In genomic region chr4:95230461-95230860, GRCm38 (mm10) we compare ENCODE assay signal across 25 mouse cellular contexts.
A peak's percentile ranks its signal among the peaks of the same experiment; 100 is the strongest.
DNase-seq lines count a peak whose midpoint lies in the region; ATAC-seq lines count a peak whose summit lies in the region.
"Had no signal": no experiment of that assay in that cellular context is flagged by ENCODE, and none has a peak within 500 bp of the region (broad histone marks: within the 10 kb centered on the region; RNA-seq: fewer than 3 reads in every experiment).

No protein-coding gene starts in this region.

- H3K4me2 ChIP-seq in liver, embryonic 16.5 days (ENCODE audit: low read depth, low read length) = no peak overlapping the region
- no peak overlapping the region for H3K4me2 ChIP-seq in liver, embryonic 12.5 days
- no peak overlapping the region for H3K4me2 ChIP-seq in forebrain, embryonic 12.5 days
- H3K4me2 ChIP-seq: forebrain, embryonic 13.5 days; hindbrain, embryonic 12.5 days; midbrain, embryonic 12.5 days; neural tube, embryonic 15.5 days; stomach, embryonic 15.5 days had no signal

- H3K27me3 ChIP-seq in liver, embryonic 16.5 days (ENCODE audit: control insufficient read depth, insufficient read depth, low read depth, low read length) = no peaks in the 10 kb centered on the region
- no peaks in the 10 kb centered on the region for H3K27me3 ChIP-seq in liver, embryonic 12.5 days (replicated peaks)
- H3K27me3 ChIP-seq in forebrain, embryonic 12.5 days = no peaks in the 10 kb centered on the region
- H3K27me3 ChIP-seq: forebrain, embryonic 13.5 days; hindbrain, embryonic 12.5 days; midbrain, embryonic 12.5 days; neural tube, embryonic 15.5 days; stomach, embryonic 15.5 days had no signal

- peak; percentile 94 for DNase-seq in heart, adult 11 months
- DNase-seq in heart, postnatal 25 days (ENCODE audit: low spot score) = no peak
- no peak for DNase-seq in kidney, adult 9 months
- DNase-seq: adrenal gland, postnatal 14 days; cerebellum, adult 18-20 months; gastrocnemius, postnatal 10 days; kidney, adult 8-10 months; kidney, postnatal 4 days; layer of hippocampus, postnatal 36 days; lung, postnatal 14 days; right cerebral cortex, postnatal 25 days; thymus, adult 2 months had no signal

- no peaks in the 10 kb centered on the region for H3K4me1 ChIP-seq in liver, embryonic 16.5 days (ENCODE audit: control insufficient read depth, low read depth, low read length)
- no peaks in the 10 kb centered on the region for H3K4me1 ChIP-seq in liver, embryonic 12.5 days
- H3K4me1 ChIP-seq in forebrain, embryonic 12.5 days = no peaks in the 10 kb centered on the region
- H3K4me1 ChIP-seq: embryonic facial prominence, embryonic 10.5 days; forebrain, embryonic 13.5 days; hindbrain, embryonic 12.5 days; midbrain, embryonic 12.5 days; neural tube, embryonic 15.5 days; stomach, embryonic 15.5 days had no signal

- no peak overlapping the region for H3K9ac ChIP-seq in liver, embryonic 16.5 days (ENCODE audit: low read depth, low read length)
- H3K9ac ChIP-seq in liver, embryonic 12.5 days = no peak overlapping the region
- H3K9ac ChIP-seq in forebrain, embryonic 12.5 days = no peak overlapping the region
- H3K9ac ChIP-seq: forebrain, embryonic 13.5 days; hindbrain, embryonic 12.5 days; liver, embryonic 14.5 days; midbrain, embryonic 12.5 days; neural tube, embryonic 15.5 days; stomach, embryonic 15.5 days had no signal

- H3K4me3 ChIP-seq in liver, embryonic 16.5 days (ENCODE audit: low read depth, low read length) = no peak overlapping the region
- no peak overlapping the region for H3K4me3 ChIP-seq in liver, embryonic 12.5 days
- H3K4me3 ChIP-seq in forebrain, embryonic 12.5 days (replicated peaks) = no peak overlapping the region
- H3K4me3 ChIP-seq: embryonic facial prominence, embryonic 10.5 days; forebrain, embryonic 13.5 days; hindbrain, embryonic 12.5 days; midbrain, embryonic 12.5 days; neural tube, embryonic 15.5 days; stomach, embryonic 15.5 days had no signal

- no peak overlapping the region for H3K27ac ChIP-seq in liver, embryonic 16.5 days (ENCODE audit: low read length)
- H3K27ac ChIP-seq in liver, embryonic 12.5 days = no peak overlapping the region
- H3K27ac ChIP-seq in forebrain, embryonic 12.5 days = no peak overlapping the region
- H3K27ac ChIP-seq: embryonic facial prominence, embryonic 10.5 days; forebrain, embryonic 13.5 days; hindbrain, embryonic 12.5 days; liver, embryonic 14.5 days; midbrain, embryonic 12.5 days; neural tube, embryonic 15.5 days; stomach, embryonic 15.5 days had no signal

- no peaks in the 10 kb centered on the region for H3K36me3 ChIP-seq in liver, embryonic 16.5 days (ENCODE audit: control insufficient read depth, insufficient read depth)
- H3K36me3 ChIP-seq in liver, embryonic 12.5 days = no peaks in the 10 kb centered on the region
- H3K36me3 ChIP-seq in forebrain, embryonic 12.5 days (replicated peaks) = no peaks in the 10 kb centered on the region
- H3K36me3 ChIP-seq: embryonic facial prominence, embryonic 10.5 days; G1E; hindbrain, embryonic 12.5 days; midbrain, embryonic 12.5 days; neural tube, embryonic 15.5 days; stomach, embryonic 15.5 days had no signal

- peak; percentile 13; the same call in 1 of the 2 replicates for ATAC-seq in liver, embryonic 16.5 days (ENCODE audit: low read depth)
- no peak for ATAC-seq in liver, embryonic 12.5 days
- peak; percentile 96 for ATAC-seq in granulocyte monocyte progenitor cell, adult 5-6 weeks (replicated peaks; ENCODE audit: poor library complexity, severe bottlenecking)
- peak; percentile 97 for ATAC-seq in monocyte, adult 5-6 weeks (replicated peaks; ENCODE audit: insufficient number of reproducible peaks, low FRiP score, low TSS enrichment, poor library complexity, severe bottlenecking)
- no peak for ATAC-seq in forebrain, embryonic 12.5 days (ENCODE audit: low FRiP score)
- ATAC-seq: forebrain, embryonic 13.5 days had no signal

- 13% methylated on average over 1 of the region's 1 CpGs for WGBS in liver, embryonic 16.5 days (ENCODE audit: insufficient replicate concordance)
- WGBS in liver, embryonic 12.5 days (ENCODE audit: insufficient replicate concordance) = 21% methylated on average over 1 of the region's 1 CpGs
- 72% methylated on average over 1 of the region's 1 CpGs for WGBS in forebrain, embryonic 12.5 days

- H3K9me3 ChIP-seq in liver, embryonic 16.5 days (replicated peaks; ENCODE audit: control insufficient read depth, low read length) = no peaks in the 10 kb centered on the region
- H3K9me3 ChIP-seq in liver, embryonic 12.5 days (replicated peaks) = no peaks in the 10 kb centered on the region
- no peaks in the 10 kb centered on the region for H3K9me3 ChIP-seq in forebrain, embryonic 12.5 days
- H3K9me3 ChIP-seq: embryonic facial prominence, embryonic 10.5 days; forebrain, embryonic 13.5 days; G1E; hindbrain, embryonic 12.5 days; midbrain, embryonic 12.5 days; neural tube, embryonic 15.5 days; stomach, embryonic 15.5 days had no signal

- intact Hi-C loops in heart, postnatal 25 days (cut with DNase I) = no loop called here

Comparison
In these comparisons a context has a peak if more than half of its experiments do, and no peak if none do; other contexts are left out.
1. ATAC-seq: peak in liver, embryonic 16.5 days (single experiment), granulocyte monocyte progenitor cell, adult 5-6 weeks (single experiment) and monocyte, adult 5-6 weeks (single experiment); none in liver, embryonic 12.5 days (single experiment) and forebrain, embryonic 12.5 days (single experiment).